Mouse (Mus musculus) ES-E14 (cell line): ENCODE data around the gene Bdh2. TPM values are rescaled to one million over a fixed set of nuclear protein-coding genes. Genes with fewer than 3 reads are reported as not detected.

Experiments used
- DNase-seq: peaks from one replicate; pipeline ENCODE4 v3.0.0-alpha.2; 2013; ENCODE audit warnings: low read depth, low spot score
- H3K27ac ChIP-seq: 2 replicates; pipeline ENCODE4 v1.5.1; 2012; ENCODE audit warnings: low read depth, mild to moderate bottlenecking, low read length, moderate library complexity, mixed read lengths; ENCODE audit not compliant: poor library complexity, insufficient read depth, severe bottlenecking
- H3K36me3 ChIP-seq: 2 replicates; pipeline ENCODE4 v1.6.1; 2012; ENCODE audit warnings: mild to moderate bottlenecking, low read length, moderate library complexity, mixed read lengths; ENCODE audit not compliant: control insufficient read depth, poor library complexity, insufficient read depth, severe bottlenecking
- H3K4me1 ChIP-seq, 2 experiments: fragments of 150-350 bp in 1 of 2; sonication (generic) in 1 of 2; 2 replicates each; pipeline ENCODE4 v1.6.1; 2012; ENCODE audit warnings: low read length in 2 of 2, mild to moderate bottlenecking in 1 of 2, mixed read lengths in 1 of 2; ENCODE audit not compliant: control insufficient read depth in 2 of 2, insufficient read depth in 2 of 2, poor library complexity in 1 of 2
- H3K4me3 ChIP-seq, 2 experiments: fragments of 150-350 bp in 1 of 2; sonication (generic) in 1 of 2; 2 replicates each; pipeline ENCODE4 v1.5.1; 2012; ENCODE audit warnings: low read length in 2 of 2, low read depth in 1 of 2, mild to moderate bottlenecking in 1 of 2, mixed read lengths in 1 of 2; ENCODE audit not compliant: insufficient read depth in 1 of 2, poor library complexity in 1 of 2, severe bottlenecking in 1 of 2
- H3K9ac ChIP-seq: 2 replicates; pipeline ENCODE4 v1.6.1; 2012; ENCODE audit warnings: low read depth, mild to moderate bottlenecking, low read length, mixed read lengths; ENCODE audit not compliant: poor library complexity, insufficient read depth, severe bottlenecking
- H3K9me3 ChIP-seq: fragments of 150-350 bp; sonication (generic); 2 replicates; pipeline ENCODE4 v1.6.1; 2012; ENCODE audit warnings: low read depth, mild to moderate bottlenecking, low read length; ENCODE audit not compliant: control insufficient read depth, insufficient read depth
- CHD2 ChIP-seq: IDR thresholded peaks from 2 replicates; pipeline ENCODE4 v1.6.1; 2014; ENCODE audit warnings: mild to moderate bottlenecking, low read depth, low read length, inconsistent platforms
- HCFC1 ChIP-seq: IDR thresholded peaks from 2 replicates; pipeline ENCODE4 v1.6.1; 2012; ENCODE audit warnings: low read length, inconsistent platforms, borderline replicate concordance; ENCODE audit not compliant: insufficient read depth
- MAFK ChIP-seq: IDR thresholded peaks from 2 replicates; pipeline ENCODE4 v1.6.1; 2014; ENCODE audit warnings: mild to moderate bottlenecking, low read depth, low read length, inconsistent platforms; ENCODE audit not compliant: insufficient read depth
- ZC3H11A ChIP-seq: IDR thresholded peaks from 2 replicates; pipeline ENCODE4 v1.6.1; 2012; ENCODE audit warnings: low read depth, mild to moderate bottlenecking, inconsistent platforms, low read length, borderline replicate concordance
- ZNF384 ChIP-seq: IDR thresholded peaks from 2 replicates; pipeline ENCODE4 v1.6.1; 2012; ENCODE audit warnings: low read depth, low read length, inconsistent platforms
- in situ Hi-C, 2 experiments: fragments of 600-800 bp; cut with MboI; formaldehyde crosslinking; loops; one replicate each; pipeline ENCODE4 v1.15.1; 2025; ENCODE audit warnings: low sequenced_read_pairs in 2 of 2, inconsistent platforms in 1 of 2; ENCODE audit not compliant: unreplicated experiment in 2 of 2
- total RNA-seq: library from RNA; depleted of rRNA; stranded (reverse); fragments of 300-350 nt; gene quantifications from 2 replicates; pipeline ENCODE4 v1.2.3, GENCODE M21; 2012

The Bdh2 gene
- total RNA-seq, 1 experiment = 6.0 TPM

- no peak for TF ChIP-seq HCFC1
- TF ChIP-seq MAFK = no peak
- no peak for TF ChIP-seq ZC3H11A
- TF ChIP-seq CHD2 = no peak
- TF ChIP-seq ZNF384 = no peak
- H3K9ac ChIP-seq = no peak overlapping the region
- peaks cover 0 to 6% of the 10 kb centered on the region in 2 experiments; a peak in 1 of 4 replicates for H3K4me1 ChIP-seq
- H3K9me3 ChIP-seq = no peaks in the 10 kb centered on the region
- no peak overlapping the region for H3K27ac ChIP-seq
- in situ Hi-C loops = loop anchor here (10.0 to 25.0 kb wide), 2 partner anchors 455 to 457 kb away; no protein-coding TSS in a partner anchor
- no peak overlapping the region for H3K4me3 ChIP-seq
- DNase-seq = no peak
- no peaks in the 10 kb centered on the region for H3K36me3 ChIP-seq
Measured at GRCm38 (mm10) chr3:135280160-135280559, 861 bp upstream of the Bdh2 start.

- no peaks in the 10 kb centered on the region for H3K9me3 ChIP-seq
- H3K4me1 ChIP-seq = peaks cover 0 to 6% of the 10 kb centered on the region in 2 experiments; a peak in 1 of 4 replicates
- no peaks in the 10 kb centered on the region for H3K36me3 ChIP-seq
- no peak for DNase-seq
- in situ Hi-C loops = loop anchor here (10.0 to 25.0 kb wide), 2 partner anchors 453 to 456 kb away; no protein-coding TSS in a partner anchor
- TF ChIP-seq CHD2 = peak; percentile 96
- TF ChIP-seq MAFK = no peak
- no peak overlapping the region for H3K27ac ChIP-seq
- no peak overlapping the region; a peak in 1 of 4 replicates for H3K4me3 ChIP-seq
- no peak overlapping the region for H3K9ac ChIP-seq
Measured at GRCm38 (mm10) chr3:135281701-135282100, 680 bp downstream of the Bdh2 start.

DNA sequence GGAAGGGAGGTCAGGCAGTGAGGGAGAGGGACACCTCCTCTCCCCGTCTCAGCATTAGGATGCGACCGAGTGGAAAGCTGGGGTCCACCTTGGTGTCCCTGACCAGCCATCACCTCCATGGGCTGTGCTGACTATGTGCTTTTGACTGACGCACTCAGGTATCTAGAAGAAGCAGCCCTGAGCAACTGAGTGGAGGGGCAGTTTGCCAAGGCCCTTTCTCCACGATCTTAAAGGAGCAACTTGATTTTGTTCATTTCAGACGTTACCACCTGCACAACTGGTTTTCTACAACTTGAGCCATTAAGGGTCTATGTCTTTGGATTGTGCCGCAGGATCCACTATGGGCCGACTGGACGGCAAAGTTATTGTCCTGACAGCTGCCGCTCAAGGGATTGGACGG is 4.2 kb downstream of the Bdh2 start:
- H3K9ac ChIP-seq = no peak overlapping the region
- in situ Hi-C loops = loop anchor here (10.0 to 25.0 kb wide), 2 partner anchors 450 to 452 kb away; no protein-coding TSS in a partner anchor
- H3K9me3 ChIP-seq = no peaks in the 10 kb centered on the region
- H3K36me3 ChIP-seq = no peaks in the 10 kb centered on the region
- H3K4me3 ChIP-seq = no peak overlapping the region
- TF ChIP-seq CHD2 (no peak), MAFK (no peak), ZNF384 (no peak), HCFC1 (no peak), ZC3H11A (no peak)
- H3K27ac ChIP-seq = no peak overlapping the region
- H3K4me1 ChIP-seq = peaks cover 0 to 6% of the 10 kb centered on the region in 2 experiments; a peak in 1 of 4 replicates
- DNase-seq = no peak

- Histone ChIP-seq H3K36me3 (no peaks in the 10 kb centered on the region), H3K9ac (no peak overlapping the region), H3K9me3 (no peaks in the 10 kb centered on the region), H3K4me3 (no peak overlapping the region), H3K4me1 (peaks cover 0 to 6% of the 10 kb centered on the region in 2 experiments; a peak in 1 of 4 replicates), H3K27ac (no peak overlapping the region)
- no peak for DNase-seq
- in situ Hi-C loops = loop anchor here (10.0 to 25.0 kb wide), 2 partner anchors 449 to 451 kb away; no protein-coding TSS in a partner anchor
- TF ChIP-seq ZC3H11A = no peak
- no peak for TF ChIP-seq HCFC1
- no peak for TF ChIP-seq ZNF384
- no peak for TF ChIP-seq MAFK
- TF ChIP-seq CHD2 = no peak
Measured at GRCm38 (mm10) chr3:135285807-135286206, 4.8 kb downstream of the Bdh2 start.
